Mouse (Mus musculus) spleen, postnatal 0 days (tissue): ENCODE measurements around the gene Abcc3. TPM values are rescaled to one million over a fixed set of nuclear protein-coding genes. Genes with fewer than 3 reads are reported as not detected.

Experiments used
- polyA plus RNA-seq: library from polyadenylated mRNA; unstranded; fragments of >200 nt; fragmentation: Nextera tagmentation; extraction: Ambion mirVana; gene quantifications from 2 replicates; pipeline ENCODE4 v1.2.1, GENCODE M21; 2015

Abcc3 gene
- 5.0 and 5.6 TPM in 2 replicates for polyA plus RNA-seq

GRCm38 (mm10) chr11:94392672-94393109, at the start of gene Abcc3:
Abcc3 (minus strand) TSS chr11:94392997.

GRCm38 (mm10) chr11:94327693-94328643, 64.8 kb downstream of the Abcc3 start, which contains the start of gene Ankrd40:
Ankrd40 (plus strand) TSS chr11:94328001.

GRCm38 (mm10) chr11:94321931-94322400, 70.8 kb downstream of the Abcc3 start, which contains the start of gene Luc7l3:
Luc7l3 (minus strand) TSS chr11:94321988.

Other genes starting within 250 kb of the Abcc3 start
- 8.4 and 10.2 TPM in 2 replicates for gene Tob1, start 181.5 kb downstream of the Abcc3 start, polyA plus RNA-seq
- gene Wfikkn2, start 147.0 kb downstream of the Abcc3 start, polyA plus RNA-seq = 0.67 and 0.92 TPM in 2 replicates
- gene Gm21885, start 111.1 kb downstream of the Abcc3 start, polyA plus RNA-seq = not detected in 2 replicates
- 99.5 and 101 TPM in 2 replicates for gene Luc7l3, start 71.0 kb downstream of the Abcc3 start, polyA plus RNA-seq
- 7.6 and 8.7 TPM in 2 replicates for gene Ankrd40, start 65.0 kb downstream of the Abcc3 start, polyA plus RNA-seq
- 3.9 and 4.2 TPM in 2 replicates for gene Cacna1g, start 81.2 kb upstream of the Abcc3 start, polyA plus RNA-seq
- not detected in 2 replicates for gene Spata20, start 93.2 kb upstream of the Abcc3 start, polyA plus RNA-seq
- 0.46 and 1.1 TPM in 2 replicates for gene Epn3, start 107.0 kb upstream of the Abcc3 start, polyA plus RNA-seq
- 0.08 and 0.30 TPM in 2 replicates for gene Mycbpap, start 128.7 kb upstream of the Abcc3 start, polyA plus RNA-seq
- gene Rsad1, start 156.3 kb upstream of the Abcc3 start, polyA plus RNA-seq = 2.1 and 2.3 TPM in 2 replicates
- 0.07 and 0.24 TPM in 2 replicates for gene Chad, start 172.1 kb upstream of the Abcc3 start, polyA plus RNA-seq
- gene Acsf2, start 208.9 kb upstream of the Abcc3 start, polyA plus RNA-seq = 2.1 and 2.4 TPM in 2 replicates
- 58.3 and 59.8 TPM in 2 replicates for gene Lrrc59, start 236.8 kb upstream of the Abcc3 start, polyA plus RNA-seq